Mouse (Mus musculus) myocyte (in vitro differentiated cells): ENCODE measurements around the gene Dmwd. TPM values are rescaled to one million over a fixed set of nuclear protein-coding genes. Genes with fewer than 3 reads are reported as not detected.

Source experiments
- H3K27me3 ChIP-seq: one replicate; pipeline ENCODE4 v1.6.1; 2011; ENCODE audit not compliant: control insufficient read depth, insufficient read depth, insufficient read length
- H3K36me3 ChIP-seq: one replicate; pipeline ENCODE4 v1.6.1; 2011; ENCODE audit not compliant: control insufficient read depth, insufficient read depth
- H3K4me2 ChIP-seq: one replicate; pipeline ENCODE4 v1.6.1; 2011; ENCODE audit warnings: low read depth, control low read depth
- H3K4me3 ChIP-seq: one replicate; pipeline ENCODE4 v1.5.1; 2011; ENCODE audit warnings: mild to moderate bottlenecking, control low read depth, moderate library complexity
- H3K79me2 ChIP-seq: one replicate; pipeline ENCODE4 v1.6.1; 2011; ENCODE audit not compliant: control insufficient read depth, insufficient read depth
- H3ac ChIP-seq: one replicate; pipeline ENCODE4 v1.6.1; 2011; ENCODE audit not compliant: control insufficient read depth, insufficient read length
- CEBPB ChIP-seq: IDR thresholded peaks from 2 replicates; pipeline ENCODE4 v1.6.1; 2011; ENCODE audit warnings: mild to moderate bottlenecking, moderate library complexity; ENCODE audit not compliant: poor library complexity, insufficient read depth, severe bottlenecking
- E2F4 ChIP-seq: IDR thresholded peaks from one replicate; pipeline ENCODE4 v1.6.1; 2011; ENCODE audit warnings: mild to moderate bottlenecking, control low read depth, moderate library complexity; ENCODE audit not compliant: insufficient read depth
- MAX ChIP-seq: IDR thresholded peaks from one replicate; pipeline ENCODE4 v1.6.1; 2011; ENCODE audit warnings: low read depth, mild to moderate bottlenecking, control low read depth
- MYOD1 ChIP-seq, 3 experiments: IDR thresholded peaks; one replicate each; pipeline ENCODE4 v1.6.1; 2011; ENCODE audit warnings: control low read depth in 2 of 3, low read depth in 2 of 3, mild to moderate bottlenecking in 2 of 3, moderate library complexity in 1 of 3; ENCODE audit not compliant: insufficient read length in 2 of 3, control insufficient read depth in 1 of 3
- MYOG ChIP-seq, 3 experiments: IDR thresholded peaks; one replicate each; pipeline ENCODE4 v1.6.1; 2011; ENCODE audit warnings: control low read depth in 2 of 3, low read depth in 2 of 3, mild to moderate bottlenecking in 2 of 3; ENCODE audit not compliant: insufficient read length in 2 of 3, control insufficient read depth in 1 of 3, insufficient read depth in 1 of 3
- POLR2A ChIP-seq: IDR thresholded peaks from one replicate; pipeline ENCODE4 v1.6.1; 2011; ENCODE audit warnings: low read depth, mild to moderate bottlenecking, control low read depth, moderate library complexity; ENCODE audit not compliant: insufficient read length
- POLR2AphosphoS2 ChIP-seq: IDR thresholded peaks from one replicate; pipeline ENCODE4 v1.6.1; 2011; ENCODE audit warnings: low read depth, control low read depth; ENCODE audit not compliant: insufficient read length
- REST ChIP-seq: IDR thresholded peaks from one replicate; pipeline ENCODE4 v1.6.1; 2011; ENCODE audit warnings: mild to moderate bottlenecking, control low read depth, moderate library complexity; ENCODE audit not compliant: insufficient read depth, insufficient read length
- SRF ChIP-seq: IDR thresholded peaks from one replicate; pipeline ENCODE4 v1.6.1; 2011; ENCODE audit warnings: low read depth; ENCODE audit not compliant: control insufficient read depth, insufficient read length
- TCF12 ChIP-seq: IDR thresholded peaks from one replicate; pipeline ENCODE4 v1.6.1; 2011; ENCODE audit warnings: mild to moderate bottlenecking, control low read depth; ENCODE audit not compliant: poor library complexity, insufficient read depth, severe bottlenecking
- TCF3 ChIP-seq: IDR thresholded peaks from one replicate; pipeline ENCODE4 v1.6.1; 2011; ENCODE audit warnings: low read depth, control low read depth; ENCODE audit not compliant: insufficient read length
- USF1 ChIP-seq: IDR thresholded peaks from one replicate; pipeline ENCODE4 v1.6.1; 2011; ENCODE audit warnings: low read depth, mild to moderate bottlenecking, control low read depth, moderate library complexity
- polyA plus RNA-seq: library from polyadenylated mRNA; unstranded; fragments of >200 nt; fragmentation: generic; extraction: Trizol; gene quantifications from one replicate; pipeline ENCODE4 v1.2.1, GENCODE M21; 2012; ENCODE audit warnings: missing spikeins

Dmwd gene
- polyA plus RNA-seq, 1 experiment, result 83.7 TPM

DNA sequence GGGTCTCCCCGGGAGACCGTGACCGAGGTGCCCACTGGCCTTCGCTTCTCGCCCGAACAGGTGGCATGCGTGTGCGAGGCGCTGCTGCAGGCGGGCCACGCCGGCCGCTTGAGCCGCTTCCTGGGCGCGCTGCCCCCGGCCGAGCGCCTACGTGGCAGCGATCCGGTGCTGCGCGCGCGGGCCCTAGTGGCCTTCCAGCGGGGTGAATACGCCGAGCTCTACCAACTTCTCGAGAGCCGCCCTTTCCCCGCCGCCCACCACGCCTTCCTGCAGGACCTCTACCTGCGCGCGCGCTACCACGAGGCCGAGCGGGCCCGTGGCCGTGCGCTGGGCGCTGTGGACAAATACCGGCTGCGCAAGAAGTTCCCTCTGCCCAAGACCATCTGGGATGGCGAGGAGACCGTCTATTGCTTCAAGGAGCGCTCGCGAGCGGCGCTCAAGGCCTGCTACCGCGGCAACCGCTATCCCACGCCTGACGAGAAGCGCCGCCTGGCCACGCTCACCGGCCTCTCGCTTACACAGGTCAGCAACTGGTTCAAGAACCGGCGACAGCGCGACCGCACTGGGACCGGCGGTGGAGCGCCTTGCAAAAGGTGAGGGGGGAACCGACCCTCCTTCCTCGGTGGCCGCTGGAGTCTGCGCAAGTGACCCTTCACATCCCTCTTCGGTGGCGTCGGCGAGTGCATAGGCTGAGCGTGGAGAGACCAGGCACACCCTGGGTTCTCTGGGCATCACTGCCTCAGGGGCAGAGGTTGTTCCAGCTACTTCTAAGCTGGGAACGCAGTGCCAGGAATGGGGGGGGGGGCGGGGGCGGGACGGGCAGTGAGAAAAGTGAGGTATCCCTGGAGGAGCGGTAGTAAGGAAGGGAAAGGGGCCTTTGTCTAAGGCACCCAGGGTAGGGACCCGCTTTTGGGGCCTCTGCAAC lies 19.1 kb downstream of the Dmwd start:
- Histone ChIP-seq H3K79me2 (no peaks in the 10 kb centered on the region), H3K27me3 (no peaks in the 10 kb centered on the region), H3K36me3 (peaks cover 4% of the 10 kb centered on the region), H3ac (peak overlapping the region; percentile 19), H3K4me3 (peak overlapping the region; percentile 34), H3K4me2 (peak overlapping the region; percentile 88)
- TF ChIP-seq USF1 (no peak), E2F4 (no peak), TCF12 (no peak), POLR2AphosphoS2 (peak; percentile 31), CEBPB (no peak), TCF3 (no peak), REST (no peak), MYOD1 (IDR thresholded peaks at IDR 0.05; ENCODE audit: control insufficient read depth in 1 of 3, insufficient read length in 2 of 3, low read depth in 2 of 3) (peak in 2 of 3 experiments; percentile 54 to 70), SRF (no peak), MYOG (IDR thresholded peaks at IDR 0.05; ENCODE audit: control insufficient read depth in 1 of 3, insufficient read depth in 1 of 3, insufficient read length in 2 of 3, low read depth in 2 of 3) (peak in 1 of 3 experiments; percentile 54), POLR2A (peak; percentile 29), MAX (no peak)

DNA sequence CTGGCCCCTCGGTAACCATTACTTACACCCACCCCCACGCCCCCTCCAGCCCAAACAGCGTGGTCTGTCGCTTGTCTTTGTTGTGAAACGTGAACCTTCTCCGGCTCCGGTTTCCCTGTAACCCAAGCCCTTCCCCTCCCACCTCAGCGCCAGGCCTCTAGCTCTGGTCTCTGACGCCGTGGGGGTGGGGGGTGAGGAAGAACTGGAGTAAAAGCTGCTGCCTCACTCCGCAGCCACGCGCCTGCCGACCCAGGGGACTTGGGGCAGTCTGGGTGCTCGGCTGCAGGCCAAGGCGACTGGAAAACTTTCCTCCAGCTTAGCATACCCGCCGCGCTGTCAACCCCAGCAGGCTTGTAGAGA lies 19.7 kb downstream of the Dmwd start:
- H3K36me3 ChIP-seq, result no peaks in the 10 kb centered on the region
- peak overlapping the region; percentile 19 for H3ac ChIP-seq
- H3K79me2 ChIP-seq, result no peaks in the 10 kb centered on the region
- no peak for TF ChIP-seq TCF3
- peak in 1 of 3 experiments; percentile 2 for TF ChIP-seq MYOG (IDR thresholded peaks at IDR 0.05; ENCODE audit: control insufficient read depth in 1 of 3, insufficient read depth in 1 of 3, insufficient read length in 2 of 3, low read depth in 2 of 3)
- peak; percentile 19 for TF ChIP-seq POLR2A
- H3K27me3 ChIP-seq, result no peaks in the 10 kb centered on the region
- peak overlapping the region; percentile 88 for H3K4me2 ChIP-seq
- peak overlapping the region; percentile 34 for H3K4me3 ChIP-seq

DNA sequence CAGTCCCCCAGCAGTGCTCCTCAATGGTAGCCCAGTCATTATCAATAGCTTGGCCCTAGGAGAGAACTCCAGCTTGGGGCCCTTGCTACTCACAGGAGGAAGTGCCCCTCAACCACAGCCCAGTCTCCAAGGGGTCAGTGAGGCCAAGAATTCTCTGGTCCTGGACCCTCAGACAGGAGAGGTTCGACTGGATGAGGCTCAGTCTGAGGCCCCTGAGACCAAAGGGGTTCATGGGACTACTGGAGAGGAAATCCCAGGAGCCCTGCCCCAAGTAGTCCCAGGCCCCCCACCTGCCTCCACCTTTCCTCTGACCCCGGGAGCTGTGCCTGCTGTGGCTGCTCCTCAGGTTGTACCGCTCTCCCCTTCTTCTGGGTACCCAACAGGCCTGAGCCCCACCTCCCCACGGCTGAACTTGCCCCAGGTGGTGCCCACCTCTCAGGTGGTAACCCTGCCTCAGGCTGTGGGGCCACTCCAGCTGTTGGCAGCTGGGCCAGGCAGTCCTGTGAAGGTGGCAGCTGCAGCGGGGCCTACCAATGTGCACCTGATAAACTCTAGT lies 20.5 kb downstream of the Dmwd start:
- Histone ChIP-seq H3ac (no peak overlapping the region), H3K36me3 (no peaks in the 10 kb centered on the region), H3K27me3 (no peaks in the 10 kb centered on the region), H3K4me3 (peak overlapping the region; percentile 34), H3K4me2 (peak overlapping the region; percentile 88), H3K79me2 (no peaks in the 10 kb centered on the region)
- TF ChIP-seq MYOG (IDR thresholded peaks at IDR 0.05; ENCODE audit: control insufficient read depth in 1 of 3, insufficient read depth in 1 of 3, insufficient read length in 2 of 3, low read depth in 2 of 3) (no peak), CEBPB (no peak), POLR2A (no peak), POLR2AphosphoS2 (no peak), TCF3 (no peak), TCF12 (no peak), USF1 (no peak), REST (no peak), MYOD1 (IDR thresholded peaks at IDR 0.05; ENCODE audit: control insufficient read depth in 1 of 3, insufficient read length in 2 of 3, low read depth in 2 of 3) (no peak), MAX (no peak), SRF (no peak), E2F4 (no peak)

- Histone ChIP-seq H3K27me3 (no peaks in the 10 kb centered on the region), H3ac (no peak overlapping the region), H3K36me3 (no peaks in the 10 kb centered on the region), H3K4me3 (no peak overlapping the region), H3K4me2 (no peak overlapping the region), H3K79me2 (no peaks in the 10 kb centered on the region)
- TF ChIP-seq USF1 (no peak), POLR2A (no peak), MYOD1 (IDR thresholded peaks at IDR 0.05; ENCODE audit: control insufficient read depth in 1 of 3, insufficient read length in 2 of 3, low read depth in 2 of 3) (no peak), REST (no peak), SRF (no peak), TCF3 (no peak), MYOG (IDR thresholded peaks at IDR 0.05; ENCODE audit: control insufficient read depth in 1 of 3, insufficient read depth in 1 of 3, insufficient read length in 2 of 3, low read depth in 2 of 3) (no peak), CEBPB (no peak), MAX (no peak), E2F4 (no peak), TCF12 (no peak), POLR2AphosphoS2 (no peak)
Measured at GRCm38 (mm10) chr7:19097217-19097616, 21.2 kb downstream of the Dmwd start.
